Mouse (Mus musculus) lung, postnatal 36 days (tissue): ENCODE results near the gene Itgb4.
A peak's percentile ranks its signal among the peaks of the same experiment; 100 is the strongest.

Experiments used
- DNase-seq: peaks from one replicate; pipeline ENCODE4 v3.0.0; 2022; ENCODE audit warnings: mixed read lengths

Gene Itgb4

GRCm38 (mm10) chr11:116029086-116029865 lies 54.8 kb downstream of the Itgb4 start:
- no peak for DNase-seq

DNA sequence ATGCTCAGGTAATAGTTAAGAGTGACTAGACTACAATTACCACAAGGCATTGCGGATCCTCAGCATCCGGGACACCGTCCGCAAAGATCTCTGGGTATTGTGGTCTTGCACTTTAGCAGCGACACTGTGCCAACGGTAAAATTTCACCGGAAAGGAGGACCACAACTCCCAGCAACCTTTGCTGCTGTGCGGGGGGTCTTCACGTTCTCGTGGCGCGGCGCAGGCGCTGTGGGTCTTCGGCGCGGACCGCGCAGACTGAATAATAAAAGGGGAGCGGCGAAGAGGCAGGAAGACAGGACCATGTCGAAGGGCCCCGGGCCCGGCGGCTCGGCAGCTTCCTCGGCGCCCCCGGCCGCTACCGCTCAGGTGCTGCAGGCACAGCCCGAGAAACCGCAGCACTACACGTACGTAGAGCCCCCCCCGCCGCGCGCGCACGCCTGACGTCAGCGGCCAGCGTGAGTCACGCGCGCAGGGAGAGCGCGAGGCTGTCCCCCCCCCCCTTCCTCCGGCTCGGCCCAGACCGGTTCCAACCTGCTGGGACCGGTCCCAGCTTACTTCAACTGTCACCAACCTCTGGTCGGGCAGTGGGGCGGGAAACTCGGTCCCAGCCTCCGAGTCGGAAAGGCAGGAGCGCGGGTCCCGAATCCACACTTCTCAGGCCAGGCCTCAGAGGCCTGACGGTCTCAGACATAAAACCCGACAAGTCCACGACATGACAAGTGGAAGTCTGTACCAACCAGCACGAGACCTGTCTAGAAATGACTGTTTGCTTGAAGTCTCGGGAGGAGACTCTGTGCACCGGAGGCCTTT lies 55.8 kb downstream of the Itgb4 start, which contains the start of gene Unk:
Gene Unk (plus strand): TSS at position 235 of the 810 bp plus-strand sequence.
- DNase-seq = peak; percentile 99

GRCm38 (mm10) chr11:116030898-116031845 lies 56.7 kb downstream of the Itgb4 start:
- peak; percentile 51 for DNase-seq

DNA sequence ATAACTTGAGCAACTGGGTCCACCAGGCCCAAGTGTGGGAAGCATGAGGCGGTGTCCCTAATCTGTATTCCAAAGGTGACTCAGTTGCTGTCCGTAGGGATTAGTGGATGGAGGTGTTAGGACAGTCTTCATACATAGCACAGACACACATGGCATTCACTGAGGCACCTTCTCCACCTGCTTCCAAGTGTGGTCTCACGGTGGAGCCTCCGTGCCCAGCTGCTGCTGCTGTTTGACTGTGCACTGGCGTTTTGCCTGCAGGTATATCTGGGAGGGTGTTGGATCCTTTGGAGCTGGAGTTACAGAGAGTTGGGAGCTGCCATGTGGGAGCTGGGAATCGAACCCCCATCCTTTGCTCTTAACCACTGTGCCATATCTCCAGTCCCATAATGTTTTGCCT lies 60.1 kb downstream of the Itgb4 start:
- no peak for DNase-seq

GRCm38 (mm10) chr11:116036671-116037070 lies 62.2 kb downstream of the Itgb4 start:
- no peak for DNase-seq

DNA sequence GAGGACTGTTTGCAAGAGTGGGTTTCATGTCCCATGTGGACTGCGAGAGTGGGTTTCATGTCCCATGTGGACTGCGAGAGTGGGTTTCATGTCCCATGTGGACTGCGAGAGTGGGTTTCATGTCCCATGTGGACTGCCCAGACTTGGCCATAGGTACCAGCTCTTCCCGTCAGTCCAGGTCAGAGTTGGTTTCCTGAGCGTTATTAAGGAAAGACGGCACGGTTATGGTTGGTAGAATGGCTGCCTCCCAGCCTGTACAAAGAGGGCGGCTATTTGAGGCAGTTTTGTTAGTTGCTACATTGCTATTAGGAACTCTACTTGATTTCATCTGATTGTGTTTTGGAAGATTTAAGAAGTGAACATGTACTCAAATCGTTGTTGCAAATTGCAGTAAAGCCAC lies 63.3 kb downstream of the Itgb4 start:
- no peak for DNase-seq

DNA sequence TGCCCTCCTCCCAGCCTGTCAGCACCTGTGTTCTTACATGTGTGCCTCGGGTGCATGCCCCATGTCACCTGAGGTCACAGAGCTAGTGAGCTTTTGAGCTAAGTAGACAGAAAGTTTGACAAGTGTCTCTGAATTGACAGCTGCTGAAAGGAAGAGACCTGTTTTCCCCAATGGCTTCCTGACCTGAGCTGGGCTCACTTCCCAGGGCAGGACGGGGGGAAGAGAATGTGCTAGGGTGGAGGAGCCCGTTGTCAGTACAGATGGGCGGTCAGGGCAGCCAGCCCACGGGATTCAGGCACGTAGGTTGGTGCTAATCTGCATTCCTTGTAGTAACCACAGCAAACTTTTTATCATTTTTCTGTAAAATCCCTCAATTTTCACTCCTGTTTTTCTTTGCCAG lies 66.1 kb downstream of the Itgb4 start:
- no peak for DNase-seq

GRCm38 (mm10) chr11:116041833-116042232 lies 67.3 kb downstream of the Itgb4 start:
- no peak for DNase-seq

DNA sequence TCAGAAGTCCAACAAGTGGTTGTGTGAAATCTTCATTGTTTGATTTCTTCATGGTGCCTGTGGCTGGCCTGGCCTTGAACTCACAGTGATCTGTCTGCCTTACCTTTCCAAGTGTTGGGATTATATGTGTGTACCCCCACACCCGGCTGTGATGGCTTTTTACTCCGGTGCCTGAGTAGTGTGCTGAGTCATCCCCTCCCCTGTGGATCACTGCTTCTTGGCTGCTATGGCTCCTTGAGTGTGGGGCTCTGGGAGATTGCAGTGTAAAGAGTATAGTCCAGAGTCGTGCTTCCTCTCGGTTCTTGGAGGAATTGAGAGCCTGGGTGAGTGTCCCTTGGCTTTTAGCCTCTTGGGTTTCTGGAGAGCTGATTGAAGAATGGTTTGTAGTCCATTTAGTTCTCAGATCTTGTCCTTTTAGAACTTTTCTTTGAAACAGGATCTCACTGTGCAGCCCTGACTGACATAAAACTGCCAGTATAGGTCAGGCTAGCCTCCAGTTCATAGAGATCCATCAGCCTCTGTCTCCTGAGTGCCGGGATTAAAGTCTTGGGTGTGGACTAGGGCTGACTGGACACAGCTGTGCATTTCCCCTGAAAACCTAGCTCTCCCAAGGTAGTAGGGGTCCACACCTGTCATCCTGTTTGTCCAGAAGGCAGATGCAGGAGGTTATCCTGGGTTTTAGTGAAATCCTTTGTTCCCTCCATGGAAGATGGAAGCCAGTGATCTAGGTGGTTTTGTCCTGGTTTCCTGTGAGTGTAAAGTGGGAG lies 68.0 kb downstream of the Itgb4 start:
- no peak for DNase-seq

- DNase-seq = no peak
These were observed 68.8 kb downstream of the Itgb4 start for GRCm38 (mm10) chr11:116043286-116043685.

- no peak for DNase-seq
These were observed 70.7 kb downstream of the Itgb4 start for GRCm38 (mm10) chr11:116045173-116045572.

GRCm38 (mm10) chr11:116049610-116050009 lies 75.1 kb downstream of the Itgb4 start:
- peak; percentile 59 for DNase-seq

DNA sequence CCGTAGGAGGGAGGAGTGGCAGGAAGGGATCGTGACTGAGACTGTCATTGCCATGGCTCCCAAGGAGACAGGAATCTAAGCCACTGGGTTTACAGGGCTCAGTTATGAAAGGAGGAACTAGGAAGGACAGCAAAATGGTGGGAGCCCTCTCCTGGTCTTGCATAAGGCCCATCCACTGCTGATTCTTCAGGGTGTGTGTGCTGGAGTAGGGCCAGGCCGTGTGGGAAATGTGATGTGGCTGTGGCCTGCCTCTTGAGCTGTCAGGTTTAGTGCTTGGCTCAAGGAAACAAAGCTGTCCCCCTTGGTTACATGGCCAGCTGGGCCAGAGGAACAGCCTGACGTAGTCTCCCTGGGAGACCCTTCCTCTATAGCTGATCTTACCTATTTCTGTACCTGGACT lies 75.7 kb downstream of the Itgb4 start:
- peak; percentile 62 for DNase-seq

- DNase-seq = peak; percentile 80
These were observed 79.2 kb downstream of the Itgb4 start for GRCm38 (mm10) chr11:116053510-116054229.

DNA sequence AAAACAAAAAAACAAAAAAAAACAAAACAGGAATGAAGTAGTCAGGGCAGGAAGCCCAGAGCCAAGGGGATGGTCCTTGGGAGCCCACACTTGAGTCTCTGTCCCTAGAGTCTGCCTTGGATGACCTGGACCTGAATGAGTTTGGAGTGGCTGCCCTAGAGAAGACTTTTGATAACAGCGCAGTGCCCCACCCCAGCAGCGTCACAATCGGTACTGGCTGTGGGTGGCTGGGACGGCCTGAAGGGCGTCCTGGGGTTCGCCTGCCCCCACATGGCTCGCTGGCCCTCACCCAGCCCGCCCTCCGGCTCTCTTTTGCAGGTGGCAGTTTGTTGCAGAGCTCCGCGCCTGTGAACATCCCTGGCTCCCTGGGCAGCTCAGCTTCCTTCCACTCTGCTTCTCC lies 81.4 kb downstream of the Itgb4 start:
- no peak for DNase-seq

GRCm38 (mm10) chr11:116057237-116057881 lies 82.8 kb downstream of the Itgb4 start:
- DNase-seq = no peak
